Mouse (Mus musculus): ENCODE measurements at regions not wholly inside any gene's neighbourhood (a gene's known extent, or its start where the extent isn't known, plus 50 kb on each side); places are given as distances from the start of the nearest gene placed in this dataset.

GRCm38 (mm10) chr15:60565017-60565416, 288.6 kb downstream of the Fam84b start:
- no peak for ATAC-seq
- TF ChIP-seq CTCF (IDR thresholded peaks at IDR 0.05; ENCODE audit: low read depth) = no peak
- Histone ChIP-seq H3K36me3 (ENCODE audit: insufficient read depth) (no peaks in the 10 kb centered on the region), H3K27me3 (ENCODE audit: insufficient read depth, low read length) (no peaks in the 10 kb centered on the region), H3K9ac (no peak overlapping the region), H3K4me2 (ENCODE audit: low read depth) (no peak overlapping the region), H3K4me1 (ENCODE audit: insufficient read depth) (no peaks in the 10 kb centered on the region), H3K4me3 (ENCODE audit: low read depth, low read length) (no peak overlapping the region), H3K27ac (ENCODE audit: low read depth, low read length) (no peak overlapping the region), H3K9me3 (ENCODE audit: low read length) (no peaks in the 10 kb centered on the region)
- DNase-seq = no peak
- WGBS = 67% methylated on average over 2 of the region's 2 CpGs

GRCm38 (mm10) chr15:60560641-60561040, 292.9 kb downstream of the Fam84b start:
- Histone ChIP-seq H3K36me3 (ENCODE audit: insufficient read depth) (no peaks in the 10 kb centered on the region), H3K27me3 (ENCODE audit: insufficient read depth, low read length) (no peaks in the 10 kb centered on the region), H3K9me3 (ENCODE audit: low read length) (no peaks in the 10 kb centered on the region), H3K27ac (ENCODE audit: low read depth, low read length) (no peak overlapping the region), H3K4me2 (ENCODE audit: low read depth) (no peak overlapping the region), H3K4me1 (ENCODE audit: insufficient read depth) (no peaks in the 10 kb centered on the region), H3K9ac (no peak overlapping the region), H3K4me3 (ENCODE audit: low read depth, low read length) (no peak overlapping the region)
- no peak for ATAC-seq
- no peak for DNase-seq
- TF ChIP-seq CTCF (IDR thresholded peaks at IDR 0.05; ENCODE audit: low read depth) = no peak
- 80% methylated on average over 1 of the region's 1 CpGs for WGBS

DNA sequence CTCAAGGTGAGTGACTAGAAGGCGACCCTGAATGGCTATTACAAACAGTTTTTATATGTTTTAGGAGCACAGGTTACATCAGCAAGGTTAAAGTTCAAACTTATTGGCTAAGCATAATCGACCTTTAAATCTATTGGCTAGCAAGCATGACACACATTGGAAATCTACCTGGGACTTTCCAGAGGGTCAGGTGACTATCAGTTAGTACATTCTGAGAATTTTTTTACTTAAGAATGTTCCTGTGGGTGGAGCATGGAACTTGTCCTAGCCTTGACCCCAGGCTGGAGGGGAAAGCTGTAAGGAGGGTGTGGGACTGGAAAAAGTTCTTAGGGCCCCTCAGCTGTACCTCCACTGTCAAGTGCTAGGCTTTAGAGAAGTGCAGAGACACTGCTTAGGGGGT, 297.9 kb downstream of the Fam84b start:
- H3K36me3 ChIP-seq (ENCODE audit: insufficient read depth) = no peaks in the 10 kb centered on the region
- H3K9me3 ChIP-seq (ENCODE audit: low read length) = no peaks in the 10 kb centered on the region
- no peaks in the 10 kb centered on the region for H3K27me3 ChIP-seq (ENCODE audit: insufficient read depth, low read length)
- WGBS = 92% methylated on average over 2 of the region's 2 CpGs
- no peak overlapping the region for H3K4me3 ChIP-seq (ENCODE audit: low read depth, low read length)
- no peak for TF ChIP-seq CTCF (IDR thresholded peaks at IDR 0.05; ENCODE audit: low read depth)
- H3K4me1 ChIP-seq (ENCODE audit: insufficient read depth) = no peaks in the 10 kb centered on the region
- H3K4me2 ChIP-seq (ENCODE audit: low read depth) = no peak overlapping the region
- H3K9ac ChIP-seq = no peak overlapping the region
- DNase-seq (no peak), ATAC-seq (no peak)
- no peak overlapping the region for H3K27ac ChIP-seq (ENCODE audit: low read depth, low read length)

GRCm38 (mm10) chr15:60554587-60554986, 299.0 kb downstream of the Fam84b start:
- Histone ChIP-seq H3K27me3 (ENCODE audit: insufficient read depth, low read length) (no peaks in the 10 kb centered on the region), H3K9me3 (ENCODE audit: low read length) (no peaks in the 10 kb centered on the region), H3K4me3 (ENCODE audit: low read depth, low read length) (no peak overlapping the region), H3K9ac (no peak overlapping the region), H3K4me2 (ENCODE audit: low read depth) (no peak overlapping the region), H3K36me3 (ENCODE audit: insufficient read depth) (no peaks in the 10 kb centered on the region), H3K27ac (ENCODE audit: low read depth, low read length) (no peak overlapping the region), H3K4me1 (ENCODE audit: insufficient read depth) (no peaks in the 10 kb centered on the region)
- no peak for DNase-seq
- no peak for ATAC-seq
- WGBS = 43% methylated on average over 1 of the region's 1 CpGs
- TF ChIP-seq CTCF (IDR thresholded peaks at IDR 0.05; ENCODE audit: low read depth) = no peak

- no peak overlapping the region for H3K4me2 ChIP-seq (ENCODE audit: low read depth)
- DNase-seq (no peak), ATAC-seq (no peak)
- H3K36me3 ChIP-seq (ENCODE audit: insufficient read depth) = no peaks in the 10 kb centered on the region
- H3K27ac ChIP-seq (ENCODE audit: low read depth, low read length) = no peak overlapping the region
- no peak for TF ChIP-seq CTCF (IDR thresholded peaks at IDR 0.05; ENCODE audit: low read depth)
- H3K9me3 ChIP-seq (ENCODE audit: low read length) = no peaks in the 10 kb centered on the region
- no peaks in the 10 kb centered on the region for H3K27me3 ChIP-seq (ENCODE audit: insufficient read depth, low read length)
- 88% methylated on average over 7 of the region's 7 CpGs for WGBS
- no peak overlapping the region for H3K9ac ChIP-seq
- no peak overlapping the region for H3K4me3 ChIP-seq (ENCODE audit: low read depth, low read length)
- H3K4me1 ChIP-seq (ENCODE audit: insufficient read depth) = no peaks in the 10 kb centered on the region
Observed at GRCm38 (mm10) chr15:60548045-60548444, 305.5 kb downstream of the Fam84b start.

DNA sequence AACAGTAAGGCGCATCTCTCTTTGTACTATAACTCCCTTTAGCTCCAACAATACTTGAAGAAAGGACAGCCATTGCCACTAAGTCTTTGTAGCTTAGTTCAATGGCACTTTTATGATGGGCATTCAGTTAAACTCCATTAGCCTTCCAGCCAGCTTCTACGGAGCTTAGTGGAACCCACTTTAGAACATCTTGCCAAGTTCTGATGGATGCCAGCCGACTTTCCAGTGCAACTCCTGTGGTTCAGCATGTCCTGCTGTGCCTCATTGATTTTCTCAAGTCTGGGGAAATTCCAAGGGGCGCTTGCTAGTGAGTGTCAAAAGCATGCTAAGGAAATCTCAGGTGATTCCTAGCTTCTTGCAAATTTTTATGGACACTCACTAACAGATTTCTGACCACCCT, 316.4 kb downstream of the Fam84b start:
- no peak for TF ChIP-seq CTCF (IDR thresholded peaks at IDR 0.05; ENCODE audit: low read depth)
- Histone ChIP-seq H3K4me1 (ENCODE audit: insufficient read depth) (no peaks in the 10 kb centered on the region), H3K27me3 (ENCODE audit: insufficient read depth, low read length) (no peaks in the 10 kb centered on the region), H3K27ac (ENCODE audit: low read depth, low read length) (no peak overlapping the region), H3K4me3 (ENCODE audit: low read depth, low read length) (no peak overlapping the region), H3K9me3 (ENCODE audit: low read length) (no peaks in the 10 kb centered on the region), H3K4me2 (ENCODE audit: low read depth) (no peak overlapping the region), H3K36me3 (ENCODE audit: insufficient read depth) (no peaks in the 10 kb centered on the region), H3K9ac (no peak overlapping the region)
- ATAC-seq = no peak
- WGBS = 71% methylated on average over 4 of the region's 4 CpGs
- DNase-seq = no peak

DNA sequence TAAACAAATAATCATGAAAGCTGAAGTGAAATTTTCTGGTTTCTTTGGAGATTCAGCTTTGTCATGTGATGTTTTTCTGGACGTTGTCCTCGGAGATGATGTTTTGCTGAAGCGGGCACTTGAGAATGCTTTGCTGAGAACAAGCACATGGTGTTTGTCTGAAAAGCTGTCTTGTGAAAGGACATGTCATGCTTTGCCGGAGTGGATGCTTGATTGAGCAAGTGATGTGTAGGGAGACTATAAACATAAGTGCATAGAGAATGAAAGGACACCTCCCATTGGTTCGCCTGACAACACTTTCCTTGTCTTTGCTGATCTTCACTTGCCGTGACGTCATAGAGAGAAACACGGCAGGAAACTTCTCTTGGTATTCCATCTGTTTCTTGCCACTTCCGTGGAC, 318.9 kb downstream of the Fam84b start:
- TF ChIP-seq CTCF (IDR thresholded peaks at IDR 0.05; ENCODE audit: low read depth) = no peak
- no peak overlapping the region for H3K4me3 ChIP-seq (ENCODE audit: low read depth, low read length)
- no peak overlapping the region for H3K27ac ChIP-seq (ENCODE audit: low read depth, low read length)
- DNase-seq = no peak
- no peak overlapping the region for H3K9ac ChIP-seq
- H3K4me2 ChIP-seq (ENCODE audit: low read depth) = no peak overlapping the region
- 71% methylated on average over 9 of the region's 9 CpGs for WGBS
- no peaks in the 10 kb centered on the region for H3K36me3 ChIP-seq (ENCODE audit: insufficient read depth)
- no peak for ATAC-seq
- no peaks in the 10 kb centered on the region for H3K27me3 ChIP-seq (ENCODE audit: insufficient read depth, low read length)
- H3K4me1 ChIP-seq (ENCODE audit: insufficient read depth) = no peaks in the 10 kb centered on the region
- H3K9me3 ChIP-seq (ENCODE audit: low read length) = no peaks in the 10 kb centered on the region

DNA sequence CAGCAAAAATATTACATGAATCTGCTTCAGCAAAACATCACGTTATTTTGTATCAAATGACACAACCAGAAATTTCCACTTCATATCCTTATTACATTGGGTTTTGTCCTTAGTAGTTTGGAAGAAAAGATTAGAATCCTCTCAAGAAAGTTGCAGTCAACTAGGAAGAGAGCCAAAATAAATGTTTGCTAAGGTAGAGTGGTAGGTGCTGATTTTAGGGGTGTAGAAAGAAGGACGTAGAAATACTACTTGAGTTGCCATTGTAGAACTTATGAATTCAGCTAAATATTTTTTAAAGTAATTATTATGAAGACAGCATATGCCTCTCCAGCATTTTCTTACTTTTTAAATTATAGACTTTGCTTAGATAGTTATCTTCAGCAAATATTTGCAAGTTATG, 336.8 kb downstream of the Fam84b start:
- Histone ChIP-seq H3K27me3 (ENCODE audit: insufficient read depth, low read length) (no peaks in the 10 kb centered on the region), H3K4me1 (ENCODE audit: insufficient read depth) (no peaks in the 10 kb centered on the region), H3K9me3 (ENCODE audit: low read length) (no peaks in the 10 kb centered on the region), H3K9ac (no peak overlapping the region), H3K36me3 (ENCODE audit: insufficient read depth) (no peaks in the 10 kb centered on the region), H3K4me2 (ENCODE audit: low read depth) (no peak overlapping the region), H3K4me3 (ENCODE audit: low read depth, low read length) (no peak overlapping the region), H3K27ac (ENCODE audit: low read depth, low read length) (no peak overlapping the region)
- no peak for TF ChIP-seq CTCF (IDR thresholded peaks at IDR 0.05; ENCODE audit: low read depth)
- DNase-seq = no peak
- ATAC-seq = no peak
- 90% methylated on average over 2 of the region's 2 CpGs for WGBS
